Mouse (Mus musculus): Measurements from ENCODE around the gene Insrr. TPM values are rescaled to one million over a fixed set of nuclear protein-coding genes. Genes with fewer than 3 reads are reported as not detected.
A peak's percentile ranks its signal among the peaks of the same experiment; 100 is the strongest.

The Insrr gene
- total and polyA plus RNA-seq, 2 experiments from 2014 or later: 0.23 to 8.7 TPM

DNA sequence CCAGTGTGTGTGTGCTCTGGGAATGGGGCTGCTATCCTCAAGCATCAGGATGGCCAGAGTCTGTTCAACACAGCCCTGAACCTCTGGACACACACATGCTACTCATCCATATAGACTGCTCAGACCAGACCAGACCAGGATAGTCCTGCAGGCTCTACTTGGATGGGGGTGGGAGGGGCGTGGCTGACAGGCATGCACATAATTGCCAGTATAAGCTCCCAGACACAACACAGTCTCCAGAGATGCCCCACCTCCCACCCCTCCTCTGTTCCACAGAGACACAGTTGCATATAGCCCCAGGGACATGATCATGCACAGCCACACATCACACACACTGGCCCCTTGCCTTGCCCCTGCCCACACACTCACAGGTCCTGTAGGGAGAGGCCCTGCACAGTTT lies 7.5 kb upstream of the Insrr start:
- H3K4me1 ChIP-seq (ENCODE audit: insufficient read depth): no peaks in the 10 kb centered on the region
- H3K27ac ChIP-seq (ENCODE audit: low read depth, low read length): no peak overlapping the region
- H3K9ac ChIP-seq: no peak overlapping the region
- ATAC-seq (no peak), DNase-seq (no peak)
- H3K36me3 ChIP-seq (ENCODE audit: insufficient read depth): no peaks in the 10 kb centered on the region
- peaks cover 30% of the 10 kb centered on the region for H3K27me3 ChIP-seq (ENCODE audit: insufficient read depth, low read length)
- TF ChIP-seq CTCF (IDR thresholded peaks at IDR 0.05; ENCODE audit: low read depth): no peak
- 52% methylated on average over 1 of the region's 1 CpGs for WGBS
- H3K4me3 ChIP-seq (ENCODE audit: low read depth, low read length): no peak overlapping the region
- H3K4me2 ChIP-seq (ENCODE audit: low read depth): no peak overlapping the region
- no peaks in the 10 kb centered on the region for H3K9me3 ChIP-seq (ENCODE audit: low read length)

DNA sequence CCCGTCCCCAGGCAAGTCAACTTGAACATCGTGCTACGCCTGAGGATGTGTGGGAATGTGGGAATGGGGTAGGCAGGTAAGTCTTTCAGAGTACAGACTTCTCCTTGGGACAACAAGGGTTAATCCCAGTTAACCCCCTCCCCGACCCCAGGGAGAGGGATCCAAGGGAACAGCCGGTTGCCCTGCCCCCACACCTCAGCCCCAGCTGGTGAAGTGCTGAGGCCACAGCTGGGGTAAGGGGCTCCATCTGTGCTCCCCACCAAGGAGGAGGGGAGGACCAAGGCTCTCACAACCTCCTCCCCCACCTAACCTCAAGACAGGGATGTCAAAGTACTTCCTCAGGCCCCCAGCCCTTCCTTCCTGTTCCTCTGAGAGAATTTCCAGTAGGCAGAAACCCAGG lies 7.0 kb upstream of the Insrr start:
- Histone ChIP-seq H3K36me3 (ENCODE audit: insufficient read depth) (no peaks in the 10 kb centered on the region), H3K27ac (ENCODE audit: low read depth, low read length) (no peak overlapping the region), H3K27me3 (ENCODE audit: insufficient read depth, low read length) (peaks cover 35% of the 10 kb centered on the region), H3K9ac (no peak overlapping the region), H3K4me2 (ENCODE audit: low read depth) (no peak overlapping the region), H3K4me1 (ENCODE audit: insufficient read depth) (no peaks in the 10 kb centered on the region), H3K4me3 (ENCODE audit: low read depth, low read length) (no peak overlapping the region), H3K9me3 (ENCODE audit: low read length) (no peaks in the 10 kb centered on the region)
- ATAC-seq: no peak
- TF ChIP-seq CTCF (IDR thresholded peaks at IDR 0.05; ENCODE audit: low read depth): no peak
- 36% methylated on average over 5 of the region's 5 CpGs for WGBS
- DNase-seq: no peak

DNA sequence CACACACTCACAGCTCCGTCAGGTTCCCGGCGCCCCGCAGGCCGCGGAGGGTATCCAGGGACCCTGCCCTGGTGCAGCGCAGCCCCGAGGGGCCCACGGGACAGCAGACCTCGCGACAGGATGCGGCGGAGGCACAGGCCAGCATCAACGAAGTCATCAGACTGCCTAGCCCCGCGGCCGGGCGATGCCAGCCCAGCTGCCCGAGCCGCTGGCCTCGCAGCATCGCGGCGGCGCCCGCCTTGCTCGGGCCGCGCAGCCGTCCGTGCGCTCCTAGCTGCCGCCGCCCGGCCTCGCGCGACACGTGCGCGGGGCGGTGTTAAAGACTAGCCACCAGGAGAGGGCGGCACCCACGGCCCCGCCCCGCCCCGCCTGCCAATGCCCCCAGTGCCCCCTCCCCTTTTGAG lies 1.8 kb upstream of the Insrr start, which contains the start of gene Ntrk1:
Gene Ntrk1, minus strand, starts transcription at position 241 of the 404 bp plus-strand sequence.
- TF ChIP-seq CTCF (IDR thresholded peaks at IDR 0.05; ENCODE audit: low read depth): no peak

DNA sequence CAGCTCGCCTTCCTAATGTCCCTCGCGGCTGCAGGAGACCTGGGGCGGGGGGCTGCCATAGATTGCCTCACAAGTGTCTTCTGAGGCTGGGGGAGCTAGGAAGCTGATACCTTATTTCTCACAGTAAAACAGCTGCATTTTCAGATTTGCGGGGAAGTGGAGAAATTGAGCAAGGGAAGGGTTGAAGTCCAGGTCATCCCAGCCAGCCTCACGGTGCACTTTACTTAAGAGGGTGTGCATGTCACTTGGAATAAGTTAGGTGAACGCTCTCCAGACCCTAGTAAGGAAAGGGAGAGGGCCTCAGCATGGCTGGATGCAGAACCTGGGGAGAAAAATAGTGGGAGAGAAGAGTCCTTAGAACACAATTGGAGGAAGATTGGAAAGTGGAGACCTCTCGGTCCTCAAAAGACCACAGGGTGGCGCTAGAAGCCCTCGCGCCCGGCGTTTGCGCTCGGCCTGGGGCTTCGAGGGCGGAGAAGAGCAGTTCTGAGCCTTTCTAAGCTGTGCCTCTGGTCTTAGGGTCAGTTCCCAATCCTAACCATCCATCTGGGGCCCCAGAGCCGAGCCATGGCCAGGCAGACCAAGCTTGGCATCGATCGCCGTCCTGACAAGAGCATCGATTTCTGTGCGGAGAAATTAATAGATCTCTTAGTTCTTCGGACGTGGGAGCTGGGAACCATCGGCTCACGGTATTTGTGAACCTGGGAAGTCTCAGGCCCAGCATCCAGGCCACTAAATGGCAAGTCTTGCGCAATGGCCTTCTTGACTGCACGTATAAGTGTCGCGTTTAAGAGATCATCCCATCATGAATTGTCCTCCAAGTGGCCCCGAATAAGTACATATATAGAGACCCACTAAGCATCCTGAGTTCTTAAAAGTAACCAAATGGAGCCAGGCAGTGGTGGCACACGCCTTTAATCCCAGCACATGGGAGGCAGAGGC lies 1.1 kb upstream of the Insrr start:
- Histone ChIP-seq H3K27ac (ENCODE audit: low read depth, low read length) (no peak overlapping the region), H3K4me3 (ENCODE audit: low read depth, low read length) (peak overlapping the region; percentile 30), H3K4me1 (ENCODE audit: insufficient read depth) (no peaks in the 10 kb centered on the region), H3K4me2 (ENCODE audit: low read depth) (peak overlapping the region; percentile 50), H3K9me3 (ENCODE audit: low read length) (no peaks in the 10 kb centered on the region), H3K9ac (no peak overlapping the region), H3K27me3 (ENCODE audit: insufficient read depth, low read length) (peaks cover 70% of the 10 kb centered on the region), H3K36me3 (ENCODE audit: insufficient read depth) (no peaks in the 10 kb centered on the region)
- TF ChIP-seq CTCF (IDR thresholded peaks at IDR 0.05; ENCODE audit: low read depth): peak; percentile 71
- peak; percentile 58; the same call in 1 of the 2 replicates for ATAC-seq
- peak; percentile 71 for DNase-seq
- WGBS: 14% methylated on average over 33 of the region's 33 CpGs

More for the DNA sequence above, 1.8 kb upstream of the Insrr start, which contains the start of gene Ntrk1:
- Histone ChIP-seq H3K36me3 (ENCODE audit: insufficient read depth) (no peaks in the 10 kb centered on the region), H3K4me3 (ENCODE audit: low read depth, low read length) (peak within 1 kb of the TSS; percentile 30), H3K9ac (no peak within 1 kb of the TSS), H3K27ac (ENCODE audit: low read depth, low read length) (no peak within 1 kb of the TSS), H3K4me2 (ENCODE audit: low read depth) (peak within 1 kb of the TSS; percentile 50), H3K27me3 (ENCODE audit: insufficient read depth, low read length) (peaks cover 74% of the 10 kb centered on the region), H3K4me1 (ENCODE audit: insufficient read depth) (no peaks in the 10 kb centered on the region), H3K9me3 (ENCODE audit: low read length) (no peaks in the 10 kb centered on the region)
- DNase-seq (no peak), ATAC-seq (peak; percentile 59)
- WGBS: 8% methylated on average over 46 of the region's 47 CpGs

DNA sequence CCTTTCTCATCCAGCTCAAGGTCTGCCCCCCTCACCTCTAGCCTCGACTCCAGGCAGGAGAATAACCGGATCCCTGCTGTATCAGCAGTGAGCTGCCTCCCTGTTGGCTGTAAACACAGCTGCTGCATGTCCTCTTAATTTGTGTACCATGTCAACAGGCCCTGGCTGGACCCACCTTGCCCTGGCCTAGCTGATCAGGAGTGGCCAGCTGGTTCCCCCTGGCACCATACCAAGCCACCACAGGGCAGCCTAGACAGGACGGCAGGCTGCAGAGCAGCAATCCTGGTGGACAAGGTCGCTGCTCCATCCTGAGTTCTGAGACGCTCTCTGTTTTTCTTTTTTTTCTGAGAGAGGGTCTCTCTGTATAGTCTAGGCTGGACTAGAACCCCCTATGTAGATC lies 4.9 kb downstream of the Insrr start:
- peaks cover 6% of the 10 kb centered on the region; the same call in 1 of the 2 replicates for H3K4me1 ChIP-seq (ENCODE audit: insufficient read depth)
- peaks cover 28% of the 10 kb centered on the region for H3K27me3 ChIP-seq (ENCODE audit: insufficient read depth, low read length)

DNA sequence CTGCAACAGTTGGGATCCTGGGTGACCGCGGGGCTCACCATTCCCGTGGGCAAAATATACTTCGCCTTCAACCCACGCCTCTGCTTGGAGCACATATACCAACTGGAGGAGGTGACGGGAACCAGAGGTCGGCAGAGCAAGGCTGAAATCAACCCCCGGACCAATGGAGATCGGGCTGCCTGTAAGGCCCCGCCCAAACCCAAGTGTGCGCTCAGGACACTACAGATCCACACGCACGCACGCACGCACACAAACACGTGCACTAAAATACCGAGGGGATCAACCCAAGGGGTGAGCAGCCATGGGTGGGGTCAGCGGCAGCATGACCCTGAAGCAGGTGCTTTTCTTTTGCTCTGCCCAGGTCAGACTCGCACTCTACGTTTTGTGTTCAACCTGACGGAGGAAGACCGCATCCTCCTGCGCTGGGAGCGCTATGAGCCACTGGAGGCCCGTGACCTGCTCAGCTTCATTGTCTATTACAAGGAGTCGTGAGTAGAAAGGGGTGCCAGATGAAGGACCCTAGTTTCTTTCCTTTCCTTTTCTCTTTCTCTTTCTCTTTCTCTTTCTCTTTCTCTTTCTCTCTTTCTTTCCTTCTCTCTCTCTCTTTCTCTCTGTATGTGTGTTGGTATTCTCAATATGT lies 7.4 kb downstream of the Insrr start:
- 4% methylated on average over 26 of the region's 26 CpGs for WGBS
- DNase-seq (no peak), ATAC-seq (no peak)
- TF ChIP-seq CTCF (IDR thresholded peaks at IDR 0.05; ENCODE audit: low read depth): no peak
- H3K4me2 ChIP-seq (ENCODE audit: low read depth): peak overlapping the region; percentile 44
- H3K9me3 ChIP-seq (ENCODE audit: low read length): no peaks in the 10 kb centered on the region
- peak overlapping the region; percentile 27 for H3K4me3 ChIP-seq (ENCODE audit: low read depth, low read length)
- peaks cover 10% of the 10 kb centered on the region for H3K27me3 ChIP-seq (ENCODE audit: insufficient read depth, low read length)
- H3K27ac ChIP-seq (ENCODE audit: low read depth, low read length): no peak overlapping the region
- H3K36me3 ChIP-seq (ENCODE audit: insufficient read depth): no peaks in the 10 kb centered on the region
- H3K4me1 ChIP-seq (ENCODE audit: insufficient read depth): peaks cover 6% of the 10 kb centered on the region; the same call in 1 of the 2 replicates
- no peak overlapping the region for H3K9ac ChIP-seq

More for the DNA sequence above, 4.9 kb downstream of the Insrr start:
- ATAC-seq (no peak), DNase-seq (no peak)
- no peak for TF ChIP-seq CTCF (IDR thresholded peaks at IDR 0.05; ENCODE audit: low read depth)
- no peak overlapping the region for H3K27ac ChIP-seq (ENCODE audit: low read depth, low read length)
- no peak overlapping the region for H3K9ac ChIP-seq
- no peak overlapping the region for H3K4me2 ChIP-seq (ENCODE audit: low read depth)
- no peak overlapping the region for H3K4me3 ChIP-seq (ENCODE audit: low read depth, low read length)
- WGBS: 68% methylated on average over 5 of the region's 5 CpGs
- H3K9me3 ChIP-seq (ENCODE audit: low read length): no peaks in the 10 kb centered on the region
- no peaks in the 10 kb centered on the region for H3K36me3 ChIP-seq (ENCODE audit: insufficient read depth)

Measured in forebrain, postnatal 0 days (tissue).